Mouse (Mus musculus) telencephalon, adult 2 months (tissue): ENCODE measurements at regions not wholly inside any gene's neighbourhood (a gene's known extent, or its start where the extent isn't known, plus 50 kb on each side); places are given as distances from the start of the nearest gene placed in this dataset.
"Not testable (repeated sequence)": the region's sequence is repeated elsewhere in the genome, so short reads cannot be mapped to it uniquely, and the experiment has no call there.

Source experiments
- DNase-seq: peaks from one replicate; pipeline ENCODE4 v3.0.0-alpha.2; 2011; ENCODE audit warnings: low read depth, low spot score

DNA sequence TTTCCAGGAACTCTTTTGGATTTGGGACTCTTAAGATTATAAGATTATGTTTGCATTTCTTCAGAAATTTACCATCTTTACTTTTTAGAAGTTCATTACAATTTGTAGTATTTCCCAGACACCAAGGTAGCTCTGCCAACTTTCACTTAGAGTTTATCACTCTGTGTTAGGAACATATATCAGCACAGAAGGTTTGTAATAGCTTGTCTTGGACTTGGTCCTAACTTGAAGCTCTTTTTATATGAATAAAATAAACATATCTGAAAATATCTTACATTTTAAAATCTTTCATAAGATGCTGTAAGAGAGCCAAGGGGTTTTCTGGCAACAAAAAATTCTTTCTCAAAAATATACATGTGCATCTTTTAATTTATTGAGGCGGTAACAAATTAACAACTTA lies 813.4 kb upstream of the 4931417E11Rik start:
- peak; percentile 21 for DNase-seq

DNA sequence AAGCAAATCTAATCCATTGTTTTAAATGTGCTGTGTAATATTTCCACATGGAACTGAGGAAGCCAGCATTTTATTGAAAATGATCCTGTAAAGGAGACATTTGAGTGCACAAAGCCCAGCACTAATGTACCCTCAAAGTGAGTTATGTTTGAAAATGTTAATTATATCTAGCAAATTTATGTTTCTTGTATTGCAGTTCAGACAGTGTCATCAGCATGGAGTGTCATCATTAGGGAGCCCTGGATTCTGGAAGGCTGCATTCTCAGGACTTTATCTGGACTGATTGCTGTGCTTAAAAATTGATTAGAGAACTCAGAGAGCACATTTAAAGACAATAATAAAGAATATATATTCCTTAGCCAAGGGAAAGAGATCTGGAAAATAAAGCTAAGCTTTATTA lies 804.8 kb upstream of the 4931417E11Rik start:
- no peak for DNase-seq

DNA sequence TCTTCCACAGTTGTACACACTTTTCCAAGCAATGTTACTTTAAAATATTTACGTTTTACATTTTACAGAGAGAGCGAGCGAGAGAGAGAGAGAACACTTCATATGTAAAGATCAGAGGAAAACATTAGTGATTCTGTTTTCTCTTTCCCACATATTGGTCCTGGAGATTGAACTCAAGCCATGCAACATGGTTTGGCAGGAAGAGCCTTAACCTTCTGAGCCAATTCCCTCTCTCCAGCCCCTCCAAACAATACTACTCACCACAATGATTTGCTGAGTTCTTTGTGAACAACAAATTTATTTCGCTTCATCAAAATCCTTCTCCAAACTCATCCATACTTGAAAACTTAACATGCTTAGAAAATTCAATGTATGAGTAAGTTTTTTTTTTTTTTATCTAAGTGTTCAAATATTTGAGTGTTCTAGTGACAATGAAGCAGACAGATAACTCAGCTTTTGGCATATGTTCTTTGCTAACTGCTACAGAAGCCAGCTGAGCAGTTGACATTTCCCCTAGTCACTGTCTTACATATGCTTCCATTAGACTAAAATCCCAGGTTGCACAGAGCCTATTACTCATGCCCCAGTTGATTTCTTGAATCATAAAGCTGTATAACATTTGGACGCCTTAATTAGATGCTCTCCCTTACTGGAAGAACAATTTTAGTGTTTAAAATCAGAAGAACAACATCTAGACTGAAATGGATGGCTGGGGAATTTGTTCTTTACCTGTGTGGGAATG lies 801.9 kb upstream of the 4931417E11Rik start:
- peak; percentile 29 for DNase-seq

DNA sequence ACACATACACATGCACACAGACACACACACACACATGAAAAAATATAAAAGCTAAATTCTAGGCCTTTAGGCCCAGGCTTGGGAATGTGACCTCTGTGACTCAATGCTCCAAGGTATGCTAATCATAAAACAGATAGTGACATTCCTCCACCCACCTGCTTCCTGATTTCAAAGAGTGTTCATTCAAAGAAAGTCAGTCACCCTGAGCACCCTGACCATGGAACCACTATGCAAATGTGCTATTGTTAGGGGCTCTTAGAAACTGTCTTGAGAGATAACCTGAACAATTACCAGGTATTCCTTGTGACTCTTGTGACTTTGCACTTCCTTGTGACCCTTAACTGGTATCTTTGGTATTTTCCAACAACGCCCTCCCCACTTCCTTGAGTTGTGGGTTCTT lies 797.1 kb upstream of the 4931417E11Rik start:
- not testable (repeated sequence) for DNase-seq
